Mouse (Mus musculus) ES-Bruce4 (cell line): ENCODE data around the gene Pdgfb.

Source experiments
- CTCF ChIP-seq: IDR thresholded peaks from one replicate; pipeline ENCODE4 v1.8.1; 2011; ENCODE audit warnings: low read depth, low read length
- EP300 ChIP-seq: IDR thresholded peaks from 2 replicates; pipeline ENCODE4 v1.6.1; 2011; ENCODE audit warnings: low read depth, low read length; ENCODE audit not compliant: insufficient read depth
- POLR2A ChIP-seq: IDR thresholded peaks from one replicate; pipeline ENCODE4 v1.8.1; 2011; ENCODE audit warnings: low read length; ENCODE audit not compliant: insufficient read depth

DNA sequence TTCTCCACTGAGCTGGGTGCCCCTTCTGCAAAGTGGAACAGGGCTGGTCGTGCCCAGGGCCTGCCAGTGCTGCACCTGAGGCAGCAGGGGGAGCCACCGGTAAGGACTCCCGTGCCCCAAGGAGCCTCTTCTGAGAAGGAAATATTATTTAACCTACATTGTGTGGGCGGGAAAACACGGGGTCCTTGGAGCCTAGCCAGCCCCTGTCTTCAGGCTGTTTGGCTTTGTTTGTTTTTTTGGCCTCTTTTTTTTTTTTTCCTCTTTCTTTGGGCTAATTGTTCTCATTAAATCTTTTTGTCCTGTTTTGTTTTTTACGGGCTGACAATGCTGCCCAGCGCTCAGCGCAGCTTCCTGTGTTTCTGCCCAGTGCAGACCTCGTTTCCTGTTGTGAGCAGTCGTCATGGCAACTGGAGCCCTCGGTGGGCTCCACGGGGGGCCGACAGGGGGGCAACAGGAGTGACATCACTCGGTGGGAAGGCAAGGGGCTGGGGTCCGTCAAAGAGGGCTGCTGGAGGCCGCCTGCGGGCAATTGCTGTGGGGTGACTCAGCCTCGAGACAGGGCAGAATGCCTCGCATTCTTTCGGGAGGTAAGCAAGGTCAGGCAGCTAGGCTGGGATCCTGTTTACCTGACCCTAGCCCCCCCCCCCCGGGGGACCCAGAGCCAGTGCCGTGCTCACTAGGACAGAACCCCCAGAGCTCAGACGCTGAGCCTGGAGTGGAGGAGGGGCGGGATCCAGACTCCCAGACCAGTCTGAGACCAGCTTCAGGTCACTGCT lies 64.3 kb downstream of the Pdgfb start:
- TF ChIP-seq CTCF (peak; percentile 27), EP300 (peak; percentile 86), POLR2A (no peak)
